Mouse (Mus musculus) WW6 (cell line): Measurements from ENCODE around the gene Glrp1.

Experiments
- DNase-seq: peaks from one replicate; pipeline ENCODE4 v3.0.0-alpha.2; 2013; ENCODE audit warnings: low read depth, low spot score

Glrp1 gene

DNA sequence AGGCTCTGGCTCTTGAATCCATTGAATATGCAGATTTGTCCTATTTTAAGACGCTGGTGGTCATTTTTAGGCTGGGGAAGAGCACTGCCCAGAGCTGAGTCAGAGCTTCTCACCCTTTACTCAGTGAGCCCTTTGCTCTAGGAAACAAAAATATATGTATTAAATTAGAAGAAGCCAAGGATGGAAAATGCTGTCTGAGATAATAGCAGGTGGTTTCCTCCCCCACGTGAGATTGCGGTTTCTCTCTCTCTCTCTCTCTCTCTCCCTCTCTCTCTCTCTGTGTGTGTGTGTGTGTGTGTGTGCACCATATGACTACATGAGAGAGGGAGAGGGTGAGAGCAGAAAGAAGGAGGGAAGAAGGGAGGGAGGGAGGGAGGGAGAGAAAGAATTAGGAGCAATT is 12.5 kb downstream of the Glrp1 start:
- no peak for DNase-seq

DNA sequence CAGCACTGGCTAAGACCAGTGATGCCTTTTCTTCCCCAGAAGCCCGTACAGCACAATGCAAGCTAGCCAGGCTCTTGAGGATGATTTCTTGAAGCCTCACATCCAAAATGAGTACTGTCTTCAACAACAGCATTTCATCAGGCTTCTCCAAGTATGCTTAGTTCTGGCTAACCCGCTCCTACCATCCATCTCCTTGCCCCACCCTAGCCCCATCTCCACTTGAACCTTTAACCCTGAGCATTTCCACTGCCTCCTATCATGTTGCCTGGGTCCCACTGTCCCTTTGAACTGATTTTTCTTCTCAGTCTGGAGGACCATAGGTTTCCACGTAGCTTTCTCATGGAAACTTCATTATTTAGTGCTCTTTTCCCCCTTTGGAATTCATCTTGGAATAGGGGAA is 17.5 kb downstream of the Glrp1 start:
- DNase-seq, result no peak

DNA sequence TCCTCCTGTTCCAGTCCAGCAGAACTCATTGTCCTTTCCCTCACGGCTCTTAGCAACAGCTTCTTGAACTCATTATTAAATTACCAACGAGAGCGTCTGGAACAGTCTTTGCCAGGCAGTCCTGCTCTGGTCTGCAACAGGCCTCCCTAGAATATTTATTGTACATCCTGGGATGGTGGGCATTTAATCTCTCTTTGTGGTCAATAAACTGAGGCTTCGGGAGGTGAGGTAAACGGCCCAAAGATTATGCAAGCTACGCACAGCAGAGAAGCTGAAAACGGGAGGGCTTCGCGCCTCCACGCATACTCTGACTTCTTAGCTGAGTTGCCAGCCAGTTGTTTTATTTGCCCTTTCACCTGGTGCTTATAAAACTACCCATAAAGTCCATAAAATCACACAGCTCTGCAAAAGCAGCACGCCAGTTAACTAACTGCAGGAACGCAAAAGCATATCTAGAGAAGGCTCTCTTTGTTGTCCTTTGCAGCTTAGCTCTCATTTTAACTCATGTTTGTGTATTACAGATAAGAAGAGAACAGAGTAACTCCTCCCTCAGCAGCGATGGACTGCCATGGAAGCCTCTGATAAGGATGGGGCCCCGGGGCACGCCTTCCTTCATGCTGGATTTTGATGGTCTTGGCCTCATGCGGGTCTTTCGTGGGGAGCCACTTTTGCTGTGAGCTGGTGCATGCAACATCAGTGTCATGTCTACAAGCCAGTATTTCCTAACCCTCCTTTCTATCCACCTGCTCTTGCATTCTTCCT is 18.1 kb downstream of the Glrp1 start:
- no peak for DNase-seq

DNA sequence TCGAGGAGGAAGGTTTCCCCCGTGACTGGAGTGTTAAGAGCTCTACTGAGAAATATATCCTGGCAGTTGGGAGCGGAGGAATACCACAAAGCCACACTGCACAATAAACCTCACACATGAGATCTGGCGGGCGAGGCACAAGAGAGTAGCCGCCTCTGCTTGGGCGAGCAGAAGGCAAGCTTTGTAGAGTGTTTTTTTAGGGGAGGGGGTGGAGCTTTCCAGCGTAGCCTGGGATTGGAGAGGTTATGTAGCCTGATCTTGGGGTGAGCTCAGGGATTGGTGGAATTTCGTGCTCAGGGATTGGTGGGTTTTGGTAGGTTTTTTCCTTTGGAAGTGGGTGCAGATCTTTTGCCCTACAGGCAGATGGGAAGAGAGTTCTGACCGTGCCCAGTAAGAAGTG is 19.7 kb downstream of the Glrp1 start:
- no peak for DNase-seq

DNA sequence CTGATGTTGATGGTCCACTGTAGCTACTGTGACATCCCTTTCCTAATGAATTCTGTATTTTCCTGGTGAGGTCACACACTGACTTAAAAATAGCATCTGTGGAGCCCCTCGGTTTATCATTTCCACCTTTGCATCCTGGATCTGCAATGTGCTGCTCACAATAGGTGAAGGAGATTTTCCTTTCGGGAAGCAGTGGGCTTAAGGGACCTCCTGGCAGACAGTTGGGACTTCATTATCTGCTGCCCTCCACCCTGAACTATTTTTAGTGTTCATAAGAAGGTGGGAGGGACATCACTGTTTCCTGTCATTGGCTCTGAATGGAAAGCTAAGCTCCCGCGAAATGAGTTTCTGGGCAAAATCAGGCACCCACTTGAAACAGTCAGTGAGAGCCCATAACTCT is 20.9 kb downstream of the Glrp1 start:
- no peak for DNase-seq

DNA sequence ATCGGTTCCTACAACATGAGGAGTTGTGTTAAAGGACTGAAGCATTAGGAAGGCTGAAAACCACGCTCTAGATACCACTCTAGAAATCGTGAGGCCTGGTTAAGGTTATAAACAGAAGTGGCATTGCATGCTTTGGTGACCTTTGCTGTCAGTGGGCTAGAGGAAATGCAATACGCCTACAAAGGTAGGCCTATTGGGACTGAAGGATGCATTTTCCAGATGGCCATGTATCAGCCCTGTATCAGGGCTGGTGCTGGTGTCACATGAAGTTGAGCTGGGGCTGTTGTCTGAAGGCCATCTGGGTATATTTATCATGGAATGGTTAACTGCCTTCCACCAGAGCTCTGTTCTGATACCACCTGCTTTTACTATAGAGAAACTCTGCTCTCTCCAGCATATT is 23.5 kb downstream of the Glrp1 start:
- DNase-seq, result no peak

DNA sequence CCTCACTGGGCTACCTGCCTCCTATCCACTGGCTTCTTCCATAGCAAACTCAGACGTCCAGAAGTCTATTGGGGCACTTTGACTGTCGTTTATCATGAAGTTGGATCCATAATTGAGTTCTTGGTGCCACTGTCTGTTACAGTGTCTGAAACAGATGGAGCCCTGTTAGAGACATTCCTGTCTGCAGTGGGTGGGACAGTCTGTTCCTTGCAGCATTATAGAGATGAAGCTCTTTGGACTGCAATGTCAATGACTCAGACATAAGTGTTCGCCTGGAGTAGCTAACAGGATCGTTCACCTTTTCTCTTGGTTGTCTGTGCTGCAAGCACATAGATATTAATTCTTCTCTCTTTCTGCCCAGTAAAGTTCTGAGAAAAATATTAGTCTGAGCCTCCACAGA is 25.8 kb downstream of the Glrp1 start:
- no peak for DNase-seq

DNA sequence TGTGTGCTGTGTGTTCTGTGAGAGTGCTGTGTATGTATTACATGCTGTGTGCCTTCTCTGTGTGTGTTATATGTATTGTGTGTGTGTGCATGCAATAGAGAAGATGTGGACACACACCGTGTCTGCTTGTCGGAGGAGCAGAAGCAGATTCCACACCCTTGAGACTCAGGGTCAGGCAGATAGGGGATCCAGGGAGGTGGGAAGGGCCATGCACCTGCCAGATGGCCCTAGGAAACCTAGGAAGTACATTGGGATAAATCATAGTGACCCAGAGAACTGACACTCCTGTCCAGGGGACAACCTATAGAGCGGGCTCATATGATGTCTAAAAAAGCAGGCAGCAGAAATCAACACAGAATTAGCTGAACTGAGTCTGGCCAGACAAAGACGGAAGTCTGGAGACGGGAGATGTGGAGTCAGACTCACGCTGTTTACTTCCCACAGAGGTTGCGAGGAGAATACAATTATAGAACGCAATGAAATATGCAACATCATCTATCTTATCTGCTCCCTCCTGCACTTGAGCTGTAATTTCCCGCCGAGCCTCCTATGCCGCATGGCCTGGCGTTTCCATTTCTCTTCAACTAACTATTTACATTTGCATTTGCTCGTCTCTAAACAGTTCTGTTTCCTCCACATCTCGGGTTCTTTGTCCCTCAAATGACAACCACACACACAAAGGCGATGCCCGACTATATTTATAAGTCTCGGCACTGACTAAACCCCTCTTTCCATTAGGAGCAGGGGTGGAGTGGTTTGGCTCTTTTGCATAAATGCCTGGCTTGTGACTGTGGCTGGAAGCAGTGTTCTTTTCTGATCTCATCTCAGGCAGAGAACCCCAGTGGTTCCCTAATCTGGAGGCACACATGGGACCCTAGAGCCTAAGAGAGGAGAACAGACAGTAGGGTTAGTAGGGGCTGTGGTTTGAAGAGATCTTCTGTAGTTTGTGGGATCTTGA is 27.4 kb downstream of the Glrp1 start:
- no peak for DNase-seq

DNA sequence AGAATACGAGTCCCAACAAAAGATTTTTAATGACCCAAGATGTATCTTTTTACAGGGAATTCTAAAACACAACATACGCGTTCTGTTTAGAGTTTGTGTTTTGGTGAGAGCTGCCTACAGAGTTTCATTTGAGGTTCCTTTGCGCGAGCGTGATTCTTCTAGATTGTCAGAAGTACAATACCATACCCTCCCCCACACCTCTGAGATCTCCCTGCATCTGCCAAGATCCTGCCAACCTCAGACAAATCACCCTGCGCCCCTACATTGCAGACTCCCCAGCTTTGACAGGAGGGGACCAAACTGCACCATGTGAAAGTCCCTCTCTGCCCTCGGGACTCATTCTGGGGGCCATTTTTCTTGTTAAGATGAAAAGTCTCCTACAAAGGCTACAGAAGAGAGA is 29.3 kb downstream of the Glrp1 start:
- DNase-seq, result no peak

DNA sequence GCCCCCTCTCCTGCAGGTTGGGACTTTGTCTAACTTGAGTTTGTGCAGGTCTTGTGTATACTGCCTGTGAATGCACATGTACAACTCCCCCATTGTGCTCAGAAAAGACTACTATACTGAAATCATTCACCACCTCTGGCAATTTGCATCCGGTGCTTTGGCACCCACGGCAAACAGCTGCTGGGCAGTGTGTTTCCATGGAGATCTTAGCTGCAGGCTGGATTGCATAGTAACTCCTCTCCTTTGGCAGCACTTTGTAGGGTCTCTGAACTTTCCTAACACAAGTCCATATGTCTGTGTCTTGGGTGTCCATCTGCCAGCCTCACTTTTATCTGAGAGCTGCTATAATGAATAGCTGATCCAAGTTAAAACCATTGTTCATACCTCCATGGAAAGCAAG is 31.7 kb downstream of the Glrp1 start:
- no peak for DNase-seq

DNA sequence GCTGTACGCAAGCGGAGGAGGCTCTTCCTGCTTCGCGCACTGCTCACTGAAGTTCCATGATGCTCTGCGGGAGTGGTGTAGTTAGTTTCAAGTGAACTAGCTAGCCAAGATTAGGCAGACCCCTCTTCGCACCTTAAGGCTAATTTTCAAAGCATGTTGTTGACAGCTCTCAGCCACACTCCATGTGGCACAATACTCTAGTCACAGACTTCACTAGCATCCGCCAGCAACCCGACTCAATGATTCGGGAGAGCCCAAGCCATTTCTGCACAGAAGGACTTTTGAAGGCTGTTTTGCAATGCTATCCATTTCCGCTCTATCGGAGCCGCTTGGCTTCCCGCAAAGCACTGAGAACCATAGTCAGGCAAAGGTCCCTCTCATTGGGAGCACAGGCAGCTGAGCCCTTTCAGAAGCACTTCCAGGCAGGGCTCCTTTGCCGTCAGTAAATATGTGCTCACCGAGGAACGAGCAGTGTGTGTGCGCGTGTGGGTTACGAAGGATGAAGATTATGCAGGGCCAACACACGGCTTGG is 33.2 kb downstream of the Glrp1 start:
- no peak for DNase-seq

DNA sequence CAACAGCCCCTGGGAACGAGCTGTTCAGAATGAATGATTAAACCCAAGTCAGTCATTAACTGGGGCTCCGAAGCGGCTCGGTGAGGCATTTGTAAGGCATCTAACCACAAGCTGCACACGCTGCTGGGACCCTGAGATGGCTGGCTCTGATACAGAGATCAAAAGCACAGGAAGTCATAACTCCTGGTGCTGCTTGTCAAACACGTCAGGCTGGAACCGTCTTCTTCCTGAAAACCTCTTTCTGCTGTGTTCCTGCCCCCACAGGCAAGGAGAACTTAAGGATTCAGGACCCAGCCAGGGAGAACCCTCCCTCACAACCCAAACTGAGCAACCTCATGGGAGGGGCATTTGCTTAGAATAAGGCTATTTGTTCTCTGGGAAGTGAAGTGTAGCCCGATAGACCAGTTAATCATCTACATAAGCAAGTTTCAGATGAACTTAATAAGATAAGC is 34.3 kb downstream of the Glrp1 start:
- DNase-seq, result no peak

DNA sequence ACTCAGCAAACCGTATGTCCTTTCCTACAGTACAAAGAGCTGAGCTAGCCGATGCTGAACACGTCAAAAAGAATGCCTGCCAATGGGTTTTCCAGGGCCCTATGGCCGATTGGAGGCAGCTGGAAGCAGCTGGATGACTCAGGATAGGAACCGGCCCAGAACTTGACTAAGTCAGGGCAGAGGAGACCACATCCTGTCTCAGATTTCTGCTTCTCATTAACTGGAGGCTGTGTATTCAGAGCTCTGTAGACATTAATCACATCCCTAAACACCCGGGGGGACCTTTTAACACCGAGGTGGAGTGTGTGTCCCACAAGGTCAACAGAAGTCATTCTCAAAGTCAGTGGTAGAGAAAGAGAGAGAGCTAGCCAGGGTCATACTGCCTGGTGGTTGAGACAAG is 35.3 kb downstream of the Glrp1 start:
- no peak for DNase-seq

DNA sequence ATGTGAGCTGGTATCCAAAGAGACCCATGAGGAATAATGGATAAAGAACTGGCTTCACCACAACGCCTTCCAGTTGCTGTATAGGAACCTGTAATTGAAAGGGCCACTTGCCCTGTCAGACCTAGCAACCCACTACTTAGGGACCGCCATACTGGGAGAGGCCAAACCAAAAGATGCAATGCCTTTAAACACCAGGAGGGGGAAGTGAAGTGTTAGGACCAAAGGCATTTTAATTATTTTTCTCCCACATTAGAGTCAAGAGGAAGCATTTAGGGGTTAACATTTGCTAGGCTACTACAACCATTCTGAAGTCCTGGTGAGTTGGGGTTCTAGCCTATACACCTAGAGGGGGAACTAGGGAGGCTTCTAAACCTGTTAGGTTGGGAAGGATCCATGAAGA is 36.0 kb downstream of the Glrp1 start:
- DNase-seq, result no peak

DNA sequence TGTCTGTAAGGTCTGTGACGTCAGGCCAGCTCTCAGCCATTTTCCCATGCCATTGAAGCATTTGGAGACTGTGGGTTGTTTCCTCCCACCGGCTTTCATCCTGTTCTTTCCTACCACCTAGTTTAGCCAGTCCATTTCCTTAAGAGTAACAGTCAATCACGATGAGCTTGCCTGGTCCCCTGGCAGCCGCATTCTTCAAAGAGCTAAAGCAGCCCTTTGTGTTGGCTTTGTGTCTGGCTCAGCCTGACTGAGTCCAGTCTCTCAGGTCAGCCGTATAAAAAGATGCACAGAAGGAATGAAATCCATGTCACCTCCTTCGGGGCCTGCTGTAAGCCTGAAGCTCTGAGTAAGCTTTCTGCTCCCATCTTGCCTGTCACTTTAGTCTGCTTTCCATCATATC is 37.6 kb downstream of the Glrp1 start:
- DNase-seq, result no peak

DNA sequence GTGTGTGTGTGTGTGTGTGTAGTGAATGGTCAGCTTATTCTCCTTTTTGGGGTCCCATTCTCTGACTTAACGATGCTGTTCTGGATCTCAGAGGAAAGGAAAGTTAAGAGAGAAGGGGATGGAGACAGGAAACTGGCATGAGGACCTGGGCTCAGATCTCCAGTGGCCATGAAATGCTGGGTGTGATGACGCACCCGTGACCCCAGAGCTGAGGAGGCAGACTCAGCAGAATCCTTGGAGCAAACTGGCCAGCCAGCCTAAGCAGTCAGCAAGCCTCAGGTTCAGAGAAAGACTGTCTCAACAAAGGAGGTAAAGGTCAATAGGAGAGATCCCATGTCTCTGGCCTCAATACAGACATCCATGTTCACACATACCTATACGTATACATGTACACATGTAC is 40.1 kb downstream of the Glrp1 start:
- DNase-seq, result no peak

DNA sequence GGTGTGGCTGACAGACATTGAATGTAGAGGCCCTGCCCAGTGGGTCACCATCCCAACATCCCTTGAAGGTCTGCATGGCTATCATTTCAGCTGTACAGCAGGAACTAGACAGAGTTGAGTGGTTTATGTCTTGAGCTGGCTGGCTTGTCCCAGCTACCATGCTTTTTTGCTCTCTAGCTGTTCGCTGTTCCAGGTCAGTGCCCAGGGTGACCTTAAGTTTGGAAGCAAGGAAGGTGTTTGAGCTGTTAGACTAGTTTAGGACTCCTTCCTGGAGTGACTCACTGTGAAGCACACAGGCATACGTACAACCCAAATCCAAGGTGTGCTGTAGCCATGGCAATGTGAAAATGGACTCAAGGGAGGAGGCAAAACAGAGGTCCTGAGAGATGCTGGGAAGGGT is 41.5 kb downstream of the Glrp1 start:
- DNase-seq, result no peak

DNA sequence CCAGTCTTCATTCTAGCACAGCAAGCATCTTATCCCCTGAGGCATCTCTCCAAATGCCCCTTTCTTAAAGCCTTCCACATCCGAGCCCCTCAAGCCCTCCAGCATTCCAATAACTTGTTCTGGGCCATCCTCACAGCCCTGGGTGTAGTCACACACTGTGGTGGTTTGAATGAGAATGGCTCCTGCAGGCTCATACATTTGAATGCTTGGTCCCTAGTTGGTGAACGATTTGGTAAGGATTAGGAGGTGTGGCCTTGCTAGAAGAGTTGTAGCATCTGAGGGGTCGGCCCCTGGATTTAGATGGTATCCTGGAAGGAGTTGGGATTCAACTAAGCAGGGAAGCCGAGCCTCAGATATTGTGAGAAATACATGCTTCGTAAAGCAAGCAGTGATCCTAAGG is 42.0 kb downstream of the Glrp1 start:
- DNase-seq, result no peak

DNA sequence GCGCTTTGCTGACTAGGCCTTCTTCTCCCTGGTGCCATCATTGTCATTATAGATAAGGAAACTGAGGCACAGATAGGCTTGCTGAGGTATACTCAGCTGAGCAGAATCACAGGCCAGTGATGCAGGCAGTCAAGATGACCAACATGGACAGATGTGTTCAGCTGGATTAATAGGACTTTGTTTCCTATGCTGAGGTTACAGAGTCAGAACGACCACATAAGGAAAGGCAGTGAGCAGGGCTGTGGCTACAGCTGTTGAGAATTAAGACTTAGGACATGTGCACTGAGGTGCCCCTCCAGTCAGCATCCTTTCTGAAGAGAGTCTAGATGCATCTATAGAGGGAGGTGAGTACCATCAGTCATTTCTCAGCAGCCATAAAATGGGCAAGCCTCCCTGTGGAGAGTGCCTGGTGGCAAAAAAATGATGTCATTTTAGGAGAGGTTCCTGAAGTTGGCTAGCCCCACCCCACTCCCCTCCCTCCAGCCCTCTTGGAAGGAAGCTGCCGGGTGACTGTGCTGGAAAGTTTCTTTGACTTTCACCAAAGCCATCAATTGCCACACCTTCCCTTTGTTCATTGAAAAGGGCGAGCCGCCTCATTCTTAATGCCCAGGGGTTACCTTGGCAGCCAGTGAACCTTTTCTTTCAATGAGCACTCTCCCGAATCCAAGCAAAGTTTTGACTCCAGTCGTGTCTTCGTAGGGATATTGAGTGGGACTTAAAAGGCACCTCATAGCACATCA is 43.4 kb downstream of the Glrp1 start:
- no peak for DNase-seq

DNA sequence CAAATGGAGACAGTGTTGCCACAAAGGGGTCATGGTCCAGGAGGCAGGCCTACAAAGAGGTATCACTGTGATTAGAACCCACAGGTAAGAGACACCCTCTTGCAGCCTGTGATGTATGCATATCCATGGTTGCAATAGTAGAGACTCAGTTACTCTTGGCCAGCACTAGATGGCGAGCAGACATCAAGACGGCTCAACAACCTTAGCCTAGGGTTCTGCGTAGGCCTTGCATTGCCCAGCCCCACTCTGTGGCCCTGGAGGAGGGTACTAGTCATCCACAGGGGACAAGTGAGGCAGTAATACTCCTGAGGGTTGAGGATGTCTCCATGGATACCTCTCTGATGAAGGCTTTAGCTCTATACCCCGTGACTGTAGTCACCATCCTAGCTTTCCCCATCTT is 44.1 kb downstream of the Glrp1 start:
- no peak for DNase-seq

DNA sequence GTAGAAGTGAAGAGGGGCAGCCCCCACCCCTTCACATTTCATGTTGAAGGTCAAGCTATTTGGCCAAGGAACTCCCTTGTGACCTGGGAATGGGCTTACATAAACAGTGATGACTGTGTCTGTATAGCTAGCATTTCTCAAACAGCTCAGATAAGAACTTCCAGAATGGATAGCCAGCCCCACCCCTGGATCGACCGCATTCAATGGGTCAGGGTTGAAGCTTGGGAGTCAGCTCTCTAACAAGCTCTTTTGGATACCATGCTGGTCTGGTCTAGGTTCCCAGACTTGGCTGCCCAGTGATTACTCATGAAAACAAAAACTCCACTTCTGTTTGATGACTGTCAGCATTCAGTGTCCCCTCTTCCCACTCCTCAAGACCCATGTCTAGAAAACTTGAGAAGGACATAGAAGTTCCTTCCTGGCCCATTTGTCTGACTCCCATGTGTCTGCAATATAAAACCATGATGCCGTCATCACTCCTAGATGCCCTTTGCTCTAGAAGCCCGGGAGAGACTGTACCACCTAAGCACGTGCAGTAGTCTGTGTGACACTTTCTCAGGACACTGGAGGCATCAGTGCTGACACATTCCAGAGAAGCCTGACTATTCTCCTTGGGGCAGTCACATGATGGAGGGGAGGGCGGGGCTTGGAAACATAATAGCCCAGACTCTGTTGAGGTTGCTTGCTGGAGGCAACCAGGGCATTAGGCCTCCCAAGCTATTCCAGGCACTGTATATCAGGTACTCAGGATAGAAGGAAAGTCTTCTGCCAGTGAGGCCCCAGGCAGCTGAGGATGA is 45.6 kb downstream of the Glrp1 start:
- DNase-seq, result no peak
